Comparison of ENCODE assay signal across 24 mouse cellular contexts in the genomic region with DNA sequence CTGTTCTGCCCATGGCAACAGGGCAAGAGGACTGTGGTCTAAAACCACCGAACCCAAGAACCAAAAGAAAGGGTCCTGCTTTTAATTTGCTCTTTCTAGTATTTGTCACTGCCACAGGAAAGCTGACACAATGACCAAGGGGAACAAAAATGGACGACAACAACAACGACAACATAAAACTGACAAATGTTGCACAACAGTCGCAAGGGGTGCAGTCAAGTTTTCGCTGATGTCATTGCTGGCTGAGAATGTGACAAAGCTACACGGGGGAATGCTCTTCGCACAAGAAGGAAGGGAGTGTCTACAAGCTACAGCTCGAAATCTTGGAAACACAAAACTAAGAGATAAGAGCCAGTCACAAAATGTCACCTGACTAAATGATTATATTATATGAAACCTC.
"Had no signal": no experiment of that assay in that cellular context is flagged by ENCODE, and none has a peak within 500 bp of the region (broad histone marks: within the 10 kb centered on the region; RNA-seq: fewer than 3 reads in every experiment).

No protein-coding gene starts in this region.

- H3K9me3 ChIP-seq: limb, embryonic 10.5 days; limb, embryonic 13.5 days; liver, embryonic 12.5 days; liver, embryonic 15.5 days; lung, embryonic 15.5 days; midbrain, embryonic 12.5 days; neural tube, embryonic 13.5 days; stomach, embryonic 15.5 days had no signal

- H3K27ac ChIP-seq: kidney, postnatal 0 days; layer of hippocampus, adult 2 months; limb, embryonic 10.5 days; limb, embryonic 13.5 days; liver, embryonic 12.5 days; liver, embryonic 15.5 days; lung, embryonic 15.5 days; midbrain, embryonic 12.5 days; neural tube, embryonic 13.5 days; stomach, embryonic 15.5 days had no signal

- H3K27me3 ChIP-seq: limb, embryonic 13.5 days; liver, embryonic 12.5 days; liver, embryonic 15.5 days; lung, embryonic 15.5 days; midbrain, embryonic 12.5 days; neural tube, embryonic 13.5 days; stomach, embryonic 15.5 days had no signal

- H3K36me3 ChIP-seq: limb, embryonic 10.5 days; limb, embryonic 13.5 days; liver, embryonic 12.5 days; liver, embryonic 15.5 days; lung, embryonic 15.5 days; midbrain, embryonic 12.5 days; neural tube, embryonic 13.5 days; stomach, embryonic 15.5 days had no signal

- H3K4me1 ChIP-seq: limb, embryonic 13.5 days; liver, embryonic 12.5 days; midbrain, embryonic 12.5 days; neural tube, embryonic 13.5 days; stomach, embryonic 15.5 days had no signal

- H3K4me2 ChIP-seq: limb, embryonic 13.5 days; liver, embryonic 12.5 days; liver, embryonic 15.5 days; lung, embryonic 15.5 days; midbrain, embryonic 12.5 days; neural tube, embryonic 13.5 days; stomach, embryonic 15.5 days had no signal

- ATAC-seq: liver, embryonic 12.5 days; midbrain, embryonic 16.5 days had no signal

- DNase-seq: kidney, adult 2 months; kidney, postnatal 25 days; layer of hippocampus, adult 9-11 months; liver; lung, adult 18-20 months; lung, postnatal 10 days; lung, postnatal 36 days; right cerebral cortex, adult 18-20 months; right cerebral cortex, postnatal 14 days; right cerebral cortex, postnatal 4 days; thymus, adult 18-20 months; thymus, postnatal 36 days had no signal

- H3K9ac ChIP-seq: limb, embryonic 13.5 days; liver, embryonic 12.5 days; liver, embryonic 15.5 days; lung, embryonic 15.5 days; midbrain, embryonic 12.5 days; neural tube, embryonic 13.5 days; stomach, embryonic 15.5 days had no signal

- H3K4me3 ChIP-seq: layer of hippocampus, adult 2 months; limb, embryonic 10.5 days; limb, embryonic 13.5 days; liver, embryonic 12.5 days; liver, embryonic 15.5 days; lung, embryonic 15.5 days; midbrain, embryonic 12.5 days; myocyte; neural tube, embryonic 13.5 days; stomach, embryonic 15.5 days had no signal
